Mouse (Mus musculus) left cerebral cortex, adult 8-10 months (tissue): Measurements from ENCODE around the gene Rfesd. TPM values are rescaled to one million over a fixed set of nuclear protein-coding genes. Genes with fewer than 3 reads are reported as not detected.

Experiments used
- DNase-seq, 2 experiments: peaks; one replicate each; pipeline ENCODE4 v3.0.0; 2022; ENCODE audit warnings: low spot score in 2 of 2
- total RNA-seq, 4 experiments: library from RNA; stranded (reverse); gene quantifications; 2 replicates each; pipeline ENCODE4 v1.2.4; 2022

Gene Rfesd
- 10 to 100 TPM; 18.1 to 20.2 (median 19.4) TPM for total RNA-seq

- DNase-seq = peak; percentile 83 to 96
Observed at GRCm38 (mm10) chr13:76017974-76018843, at the start of gene Rfesd. Gene Rfesd (minus strand): TSS chr13:76018719.

- no peak for DNase-seq
Observed at GRCm38 (mm10) chr13:76064363-76064945, 45.9 kb upstream of the Rfesd start.

GRCm38 (mm10) chr13:76063548-76063947 lies 45.0 kb upstream of the Rfesd start:
- DNase-seq = no peak

- DNase-seq = no peak
Observed at GRCm38 (mm10) chr13:76062569-76062968, 44.0 kb upstream of the Rfesd start.

GRCm38 (mm10) chr13:76062126-76062525 lies 43.6 kb upstream of the Rfesd start:
- no peak for DNase-seq

- no peak for DNase-seq
Observed at GRCm38 (mm10) chr13:76059591-76059990, 41.1 kb upstream of the Rfesd start.

GRCm38 (mm10) chr13:76057267-76058069 lies 38.9 kb upstream of the Rfesd start:
- peak in 1 of 2 experiments; percentile 54 for DNase-seq

- DNase-seq = no peak
Observed at GRCm38 (mm10) chr13:76056896-76057266, 38.4 kb upstream of the Rfesd start, which contains the start of gene Gpr150. Gene Gpr150 (minus strand): TSS chr13:76056996.

GRCm38 (mm10) chr13:76056261-76056724 lies 37.8 kb upstream of the Rfesd start:
- DNase-seq = peak; percentile 64 to 81

- DNase-seq = peak; percentile 27 to 35
Observed at GRCm38 (mm10) chr13:76055391-76056232, 37.1 kb upstream of the Rfesd start.

- no peak for DNase-seq
Observed at GRCm38 (mm10) chr13:76044971-76045370, 26.5 kb upstream of the Rfesd start.

- DNase-seq = no peak
Observed at GRCm38 (mm10) chr13:76042455-76042854, 23.9 kb upstream of the Rfesd start.

- no peak for DNase-seq
Observed at GRCm38 (mm10) chr13:76024588-76024987, 6.1 kb upstream of the Rfesd start.

- DNase-seq = no peak
Observed at GRCm38 (mm10) chr13:76021782-76022181, 3.3 kb upstream of the Rfesd start.

GRCm38 (mm10) chr13:76018844-76019400 lies 403 bp upstream of the Rfesd start:
- no peak for DNase-seq

GRCm38 (mm10) chr13:76017465-76017864 lies 1.1 kb downstream of the Rfesd start:
- DNase-seq = no peak

GRCm38 (mm10) chr13:76014511-76014910 lies 4.0 kb downstream of the Rfesd start:
- DNase-seq = no peak

- DNase-seq = no peak
Observed at GRCm38 (mm10) chr13:76003272-76003671, 15.2 kb downstream of the Rfesd start.

- DNase-seq = no peak
Observed at GRCm38 (mm10) chr13:75992169-75993028, 26.1 kb downstream of the Rfesd start.
